Mouse (Mus musculus): ENCODE data around the gene Cops4. TPM values are rescaled to one million over a fixed set of nuclear protein-coding genes. Genes with fewer than 3 reads are reported as not detected.

Cops4 gene
- polyA plus RNA-seq, 1 experiment from 2014 or later = 106 TPM

- TF ChIP-seq CTCF (IDR thresholded peaks at IDR 0.05; ENCODE audit: low read depth) (no peak), EP300 (optimal IDR thresholded peaks at IDR 0.05) (peak; percentile 80)
- Histone ChIP-seq H3K36me3 (ENCODE audit: control insufficient read depth, insufficient read depth, low read length) (0 out of 2 replicates have a peak, but pooled peaks cover 4% of the 10 kb centered on the region), H3K4me3 (ENCODE audit: low read depth, low read length) (no peak overlapping the region), H3K9me3 (ENCODE audit: control insufficient read depth, low read length) (no peaks in the 10 kb centered on the region), H3K9ac (ENCODE audit: low read length) (no peak overlapping the region), H3K4me1 (replicated peaks; ENCODE audit: control insufficient read depth, insufficient read depth) (0 out of 2 replicates have a peak, but pooled peaks cover 2% of the 10 kb centered on the region), H3K27ac (replicated peaks) (peak overlapping the region; percentile 70), H3K4me2 (replicated peaks; ENCODE audit: low read depth) (no peak overlapping the region), H3K27me3 (ENCODE audit: control insufficient read depth, insufficient read depth, low read length) (no peaks in the 10 kb centered on the region)
- peak; percentile 40 for DNase-seq (ENCODE audit: low spot score)
- 43% methylated on average over 2 of the region's 2 CpGs for WGBS
- peak; percentile 94 for ATAC-seq (ENCODE audit: low FRiP score, low TSS enrichment)
These were observed 30.1 kb downstream of the Cops4 start for GRCm38 (mm10) chr5:100548236-100548635.

DNA sequence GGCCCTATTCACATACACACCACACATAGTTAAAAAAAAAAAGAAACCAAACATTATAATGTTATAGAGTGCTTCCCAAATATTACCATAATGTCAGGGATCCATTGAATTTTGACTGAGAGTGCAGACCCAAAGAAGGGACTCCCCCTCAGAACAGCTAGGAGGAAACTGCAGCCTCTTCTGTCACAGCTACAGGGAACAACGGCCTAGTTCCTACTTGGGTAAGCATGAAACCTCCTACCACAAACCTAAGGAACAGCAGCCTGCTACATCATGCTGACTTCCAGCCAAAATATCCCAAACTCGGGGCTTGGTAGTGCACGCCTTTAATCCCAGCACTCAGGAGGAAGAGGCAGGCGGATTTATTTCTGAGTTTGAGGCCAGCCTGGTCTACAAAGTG is 31.2 kb downstream of the Cops4 start:
- Histone ChIP-seq H3K9me3 (ENCODE audit: control insufficient read depth, low read length) (no peaks in the 10 kb centered on the region), H3K4me1 (replicated peaks; ENCODE audit: control insufficient read depth, insufficient read depth) (0 out of 2 replicates have a peak, but pooled peaks cover 2% of the 10 kb centered on the region), H3K36me3 (ENCODE audit: control insufficient read depth, insufficient read depth, low read length) (0 out of 2 replicates have a peak, but pooled peaks cover 4% of the 10 kb centered on the region), H3K9ac (ENCODE audit: low read length) (no peak overlapping the region), H3K27me3 (ENCODE audit: control insufficient read depth, insufficient read depth, low read length) (no peaks in the 10 kb centered on the region), H3K27ac (replicated peaks) (peak overlapping the region; percentile 83), H3K4me3 (ENCODE audit: low read depth, low read length) (no peak overlapping the region), H3K4me2 (replicated peaks; ENCODE audit: low read depth) (no peak overlapping the region)
- no peak for TF ChIP-seq EP300 (optimal IDR thresholded peaks at IDR 0.05)
- no peak for TF ChIP-seq CTCF (IDR thresholded peaks at IDR 0.05; ENCODE audit: low read depth)
- 88% methylated on average over 4 of the region's 4 CpGs for WGBS
- ATAC-seq (ENCODE audit: low FRiP score, low TSS enrichment) = no peak
- no peak for DNase-seq (ENCODE audit: low spot score)

- Histone ChIP-seq H3K9me3 (ENCODE audit: control insufficient read depth, low read length) (no peaks in the 10 kb centered on the region), H3K27me3 (ENCODE audit: control insufficient read depth, insufficient read depth, low read length) (no peaks in the 10 kb centered on the region), H3K9ac (ENCODE audit: low read length) (no peak overlapping the region), H3K27ac (replicated peaks) (no peak overlapping the region), H3K4me3 (ENCODE audit: low read depth, low read length) (no peak overlapping the region), H3K4me1 (replicated peaks; ENCODE audit: control insufficient read depth, insufficient read depth) (0 out of 2 replicates have a peak, but pooled peaks cover 2% of the 10 kb centered on the region), H3K36me3 (ENCODE audit: control insufficient read depth, insufficient read depth, low read length) (0 out of 2 replicates have a peak, but pooled peaks cover 4% of the 10 kb centered on the region), H3K4me2 (replicated peaks; ENCODE audit: low read depth) (no peak overlapping the region)
- ATAC-seq (ENCODE audit: low FRiP score, low TSS enrichment) (no peak), DNase-seq (ENCODE audit: low spot score) (no peak)
- WGBS = 77% methylated on average over 1 of the region's 1 CpGs
- TF ChIP-seq EP300 (optimal IDR thresholded peaks at IDR 0.05) = no peak
- no peak for TF ChIP-seq CTCF (IDR thresholded peaks at IDR 0.05; ENCODE audit: low read depth)
These were observed 32.0 kb downstream of the Cops4 start for GRCm38 (mm10) chr5:100550151-100550550.

DNA sequence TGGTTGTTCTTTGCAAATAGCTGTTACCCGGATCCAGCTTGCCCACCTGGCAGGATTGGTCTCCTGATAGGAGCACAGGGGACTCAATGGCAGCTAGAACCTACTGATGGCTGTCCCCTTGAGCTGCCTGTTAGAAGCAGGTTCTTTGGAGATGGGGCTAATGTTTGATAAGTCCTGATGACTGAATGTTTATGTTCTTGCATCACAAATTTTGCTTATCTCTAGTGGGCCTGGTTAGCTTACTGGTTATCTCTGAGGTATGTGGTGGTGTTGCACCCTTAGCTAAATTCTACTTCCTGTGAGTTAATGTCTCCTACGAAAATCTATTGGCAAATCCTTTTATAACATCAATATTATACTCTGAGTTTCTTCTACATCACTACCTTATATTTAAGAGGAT is 33.8 kb downstream of the Cops4 start:
- no peak for TF ChIP-seq EP300 (optimal IDR thresholded peaks at IDR 0.05)
- no peak for TF ChIP-seq CTCF (IDR thresholded peaks at IDR 0.05; ENCODE audit: low read depth)
- no peak for ATAC-seq (ENCODE audit: low FRiP score, low TSS enrichment)

DNA sequence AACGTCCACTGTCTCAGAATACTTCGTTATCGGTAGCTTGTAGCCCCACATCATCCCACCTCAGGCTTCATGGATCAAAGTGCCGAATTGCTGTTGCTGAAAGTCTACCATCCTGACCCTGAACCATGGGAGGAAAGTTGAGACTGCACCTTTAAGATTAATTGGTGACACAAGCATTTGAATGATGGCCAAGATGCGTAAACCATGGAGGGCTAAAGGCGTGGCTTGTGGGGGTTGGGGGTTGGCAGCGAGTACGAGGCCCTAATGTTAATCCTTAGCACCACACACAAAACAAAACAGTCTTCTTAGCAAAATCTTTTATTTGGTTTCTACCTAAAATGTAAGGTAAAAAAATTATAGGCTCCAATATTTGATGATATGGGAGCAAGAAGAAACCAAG is 35.3 kb downstream of the Cops4 start:
- Histone ChIP-seq H3K4me3 (ENCODE audit: low read depth, low read length) (no peak overlapping the region), H3K36me3 (ENCODE audit: control insufficient read depth, insufficient read depth, low read length) (no peaks in the 10 kb centered on the region), H3K27me3 (ENCODE audit: control insufficient read depth, insufficient read depth, low read length) (no peaks in the 10 kb centered on the region), H3K9me3 (ENCODE audit: control insufficient read depth, low read length) (no peaks in the 10 kb centered on the region), H3K27ac (replicated peaks) (no peak overlapping the region), H3K4me2 (replicated peaks; ENCODE audit: low read depth) (no peak overlapping the region), H3K9ac (ENCODE audit: low read length) (no peak overlapping the region), H3K4me1 (replicated peaks; ENCODE audit: control insufficient read depth, insufficient read depth) (0 out of 2 replicates have a peak, but pooled peaks cover 2% of the 10 kb centered on the region)
- DNase-seq (ENCODE audit: low spot score) (no peak), ATAC-seq (ENCODE audit: low FRiP score, low TSS enrichment) (no peak)
- TF ChIP-seq CTCF (IDR thresholded peaks at IDR 0.05; ENCODE audit: low read depth) (no peak), EP300 (optimal IDR thresholded peaks at IDR 0.05) (no peak)
- 33% methylated on average over 8 of the region's 8 CpGs for WGBS

More for the DNA sequence above, 33.8 kb downstream of the Cops4 start:
- WGBS = 63% methylated on average over 2 of the region's 2 CpGs
- no peak overlapping the region for H3K4me2 ChIP-seq (replicated peaks; ENCODE audit: low read depth)
- H3K27me3 ChIP-seq (ENCODE audit: control insufficient read depth, insufficient read depth, low read length) = no peaks in the 10 kb centered on the region
- H3K9ac ChIP-seq (ENCODE audit: low read length) = no peak overlapping the region
- no peak overlapping the region for H3K27ac ChIP-seq (replicated peaks)
- no peaks in the 10 kb centered on the region for H3K36me3 ChIP-seq (ENCODE audit: control insufficient read depth, insufficient read depth, low read length)
- no peaks in the 10 kb centered on the region for H3K9me3 ChIP-seq (ENCODE audit: control insufficient read depth, low read length)
- no peak for DNase-seq (ENCODE audit: low spot score)
- no peak overlapping the region for H3K4me3 ChIP-seq (ENCODE audit: low read depth, low read length)
- 0 out of 2 replicates have a peak, but pooled peaks cover 2% of the 10 kb centered on the region for H3K4me1 ChIP-seq (replicated peaks; ENCODE audit: control insufficient read depth, insufficient read depth)

- Histone ChIP-seq H3K4me2 (replicated peaks; ENCODE audit: low read depth) (no peak overlapping the region), H3K4me3 (ENCODE audit: low read depth, low read length) (no peak overlapping the region), H3K36me3 (ENCODE audit: control insufficient read depth, insufficient read depth, low read length) (no peaks in the 10 kb centered on the region), H3K4me1 (replicated peaks; ENCODE audit: control insufficient read depth, insufficient read depth) (no peaks in the 10 kb centered on the region), H3K27me3 (ENCODE audit: control insufficient read depth, insufficient read depth, low read length) (no peaks in the 10 kb centered on the region), H3K9ac (ENCODE audit: low read length) (no peak overlapping the region), H3K27ac (replicated peaks) (no peak overlapping the region), H3K9me3 (ENCODE audit: control insufficient read depth, low read length) (no peaks in the 10 kb centered on the region)
- no peak for ATAC-seq (ENCODE audit: low FRiP score, low TSS enrichment)
- WGBS = 72% methylated on average over 14 of the region's 14 CpGs
- TF ChIP-seq CTCF (IDR thresholded peaks at IDR 0.05; ENCODE audit: low read depth) = no peak
- no peak for TF ChIP-seq EP300 (optimal IDR thresholded peaks at IDR 0.05)
- no peak for DNase-seq (ENCODE audit: low spot score)
These were observed 38.9 kb downstream of the Cops4 start for GRCm38 (mm10) chr5:100557019-100557418.

Measured in stomach, postnatal 0 days (tissue).